Mouse (Mus musculus): ENCODE data around the gene Rps6ka6.

Rps6ka6 gene

GRCm38 (mm10) chrX:111537859-111538258, at the start of gene Rps6ka6:
Gene Rps6ka6 (minus strand): TSS chrX:111537959.
- DNase-seq, result no peak

GRCm38 (mm10) chrX:111577044-111577443, 39.3 kb upstream of the Rps6ka6 start:
- DNase-seq, result no peak

- DNase-seq, result no peak
Observed at GRCm38 (mm10) chrX:111518206-111518605, 19.6 kb downstream of the Rps6ka6 start.

- no peak for DNase-seq
Observed at GRCm38 (mm10) chrX:111463565-111464093, 74.1 kb downstream of the Rps6ka6 start.

GRCm38 (mm10) chrX:111462833-111463564, 74.8 kb downstream of the Rps6ka6 start:
- peak; percentile 44 for DNase-seq

- no peak for DNase-seq
Observed at GRCm38 (mm10) chrX:111462495-111462832, 75.3 kb downstream of the Rps6ka6 start.

GRCm38 (mm10) chrX:111462092-111462491, 75.7 kb downstream of the Rps6ka6 start:
- DNase-seq, result no peak

GRCm38 (mm10) chrX:111460166-111460565, 77.6 kb downstream of the Rps6ka6 start:
- DNase-seq, result peak; percentile 15

GRCm38 (mm10) chrX:111436571-111436970, 101.2 kb downstream of the Rps6ka6 start:
- no peak for DNase-seq

- DNase-seq, result no peak
Observed at GRCm38 (mm10) chrX:111414775-111415174, 123.0 kb downstream of the Rps6ka6 start.

GRCm38 (mm10) chrX:111404816-111405215, 132.9 kb downstream of the Rps6ka6 start:
- DNase-seq, result no peak

GRCm38 (mm10) chrX:111377020-111377419, 160.7 kb downstream of the Rps6ka6 start:
- DNase-seq, result no peak

- no peak for DNase-seq
Observed at GRCm38 (mm10) chrX:111374177-111374576, 163.6 kb downstream of the Rps6ka6 start.

Measured in lung, postnatal 10 days (tissue).